Comparison of ENCODE assay signal across 17 mouse cellular contexts in genomic region chrX:85770747-85771146, GRCm38 (mm10).
"Had no signal": no experiment of that assay in that cellular context is flagged by ENCODE, and none has a peak within 500 bp of the region (broad histone marks: within the 10 kb centered on the region; RNA-seq: fewer than 3 reads in every experiment).

No protein-coding gene starts in this region.

- DNase-seq: kidney, adult 8-10 months; kidney, postnatal 14 days; kidney, postnatal 4 days; layer of hippocampus, adult 9-11 months; liver; midbrain, embryonic 14.5 days; right cerebral cortex, adult 18-20 months; right cerebral cortex, postnatal 25 days; spleen, adult 18-20 months; thymus, postnatal 25 days had no signal

- H3K27ac ChIP-seq: limb, embryonic 10.5 days; limb, embryonic 13.5 days; liver, embryonic 12.5 days; liver, embryonic 15.5 days; macrophage; stomach, embryonic 15.5 days had no signal

- H3K36me3 ChIP-seq: limb, embryonic 10.5 days; limb, embryonic 13.5 days; liver, embryonic 12.5 days; liver, embryonic 15.5 days; stomach, embryonic 15.5 days had no signal

- H3K4me1 ChIP-seq: limb, embryonic 10.5 days; limb, embryonic 13.5 days; liver, embryonic 15.5 days; stomach, embryonic 15.5 days had no signal

- H3K27me3 ChIP-seq: limb, embryonic 13.5 days; liver, embryonic 12.5 days; liver, embryonic 15.5 days; stomach, embryonic 15.5 days had no signal

- H3K4me2 ChIP-seq: limb, embryonic 13.5 days; liver, embryonic 12.5 days; liver, embryonic 15.5 days; midbrain, embryonic 11.5 days; stomach, embryonic 15.5 days had no signal

- ATAC-seq: liver, embryonic 12.5 days had no signal

- H3K9ac ChIP-seq: limb, embryonic 13.5 days; liver, embryonic 12.5 days; liver, embryonic 15.5 days; stomach, embryonic 15.5 days had no signal

- H3K4me3 ChIP-seq: limb, embryonic 10.5 days; limb, embryonic 13.5 days; liver, embryonic 12.5 days; liver, embryonic 15.5 days; stomach, embryonic 15.5 days had no signal

- H3K9me3 ChIP-seq: limb, embryonic 10.5 days; limb, embryonic 13.5 days; liver, embryonic 12.5 days; liver, embryonic 15.5 days; stomach, embryonic 15.5 days had no signal
